Mouse (Mus musculus) forebrain, postnatal 0 days (tissue): ENCODE measurements around the gene Gm15319. TPM values are rescaled to one million over a fixed set of nuclear protein-coding genes. Genes with fewer than 3 reads are reported as not detected.
"Not testable (repeated sequence)": the region's sequence is repeated elsewhere in the genome, so short reads cannot be mapped to it uniquely, and the experiment has no call there.

ENCODE experiments used
- ATAC-seq: fragments of 200-750 bp; cut with Nextera tagmentation; 2 replicates; pipeline ENCODE4 v1.8.0; 2017; ENCODE audit warnings: mild to moderate bottlenecking, moderate library complexity
- DNase-seq: peaks from one replicate; pipeline ENCODE4 v3.0.0-alpha.2; 2015
- H3K27ac ChIP-seq: fragments of 300-500 bp; sonication (generic); 2 replicates; pipeline ENCODE4 v1.5.1; 2014; ENCODE audit warnings: low read depth, mild to moderate bottlenecking, antibody characterized with exemption, low read length, moderate library complexity, mixed read lengths
- H3K27me3 ChIP-seq: fragments of 300-500 bp; sonication (generic); 2 replicates; pipeline ENCODE4 v1.6.1; 2014; ENCODE audit warnings: mild to moderate bottlenecking, low read length, mixed read lengths; ENCODE audit not compliant: insufficient read depth
- H3K36me3 ChIP-seq: fragments of 300-500 bp; sonication (generic); 2 replicates; pipeline ENCODE4 v1.6.1; 2014; ENCODE audit warnings: mild to moderate bottlenecking, moderate library complexity; ENCODE audit not compliant: insufficient read depth
- H3K4me1 ChIP-seq: fragments of 300-500 bp; sonication (generic); 2 replicates; pipeline ENCODE4 v1.6.1; 2014; ENCODE audit warnings: antibody characterized with exemption; ENCODE audit not compliant: insufficient read depth
- H3K4me2 ChIP-seq: fragments of 300-500 bp; sonication (generic); 2 replicates; pipeline ENCODE4 v1.6.1; 2014; ENCODE audit warnings: low read depth, mild to moderate bottlenecking, moderate library complexity
- H3K4me3 ChIP-seq: fragments of 300-500 bp; sonication (generic); 2 replicates; pipeline ENCODE4 v1.5.1; 2014; ENCODE audit warnings: low read depth, low read length, mixed read lengths
- H3K9ac ChIP-seq: fragments of 300-500 bp; sonication (generic); 2 replicates; pipeline ENCODE4 v1.6.1; 2014; ENCODE audit warnings: mild to moderate bottlenecking
- H3K9me3 ChIP-seq: fragments of 300-500 bp; sonication (generic); 2 replicates; pipeline ENCODE4 v1.6.1; 2016; ENCODE audit warnings: low read length
- CTCF ChIP-seq: sonication (generic); IDR thresholded peaks from 2 replicates; pipeline ENCODE4 v1.5.1; 2016; ENCODE audit warnings: antibody characterized with exemption, control low read depth, low read depth
- WGBS: fragments of 180-500 bp; shearing (Covaris S2); extraction: QIAGEN DNeasy Blood & Tissue Kit; methylation state at CpG from one replicate; pipeline ENCODE4 v1.1.7; 2014; 5-methylcytosine and 5-hydroxymethylcytosine counted together
- polyA plus RNA-seq: library from polyadenylated mRNA; unstranded; fragments of >200 nt; fragmentation: Nextera tagmentation; extraction: Ambion mirVana; gene quantifications from 2 replicates; pipeline ENCODE4 v1.2.1, GENCODE M21; 2015
- total RNA-seq: library from RNA; depleted of rRNA; stranded (reverse); fragments of >200 nt; gene quantifications from 2 replicates; pipeline ENCODE4 v1.2.3, GENCODE M21; 2014

Gene Gm15319
- total and polyA plus RNA-seq, 2 experiments from 2014 or later, result 1.7 TPM; not detected in 1

DNA sequence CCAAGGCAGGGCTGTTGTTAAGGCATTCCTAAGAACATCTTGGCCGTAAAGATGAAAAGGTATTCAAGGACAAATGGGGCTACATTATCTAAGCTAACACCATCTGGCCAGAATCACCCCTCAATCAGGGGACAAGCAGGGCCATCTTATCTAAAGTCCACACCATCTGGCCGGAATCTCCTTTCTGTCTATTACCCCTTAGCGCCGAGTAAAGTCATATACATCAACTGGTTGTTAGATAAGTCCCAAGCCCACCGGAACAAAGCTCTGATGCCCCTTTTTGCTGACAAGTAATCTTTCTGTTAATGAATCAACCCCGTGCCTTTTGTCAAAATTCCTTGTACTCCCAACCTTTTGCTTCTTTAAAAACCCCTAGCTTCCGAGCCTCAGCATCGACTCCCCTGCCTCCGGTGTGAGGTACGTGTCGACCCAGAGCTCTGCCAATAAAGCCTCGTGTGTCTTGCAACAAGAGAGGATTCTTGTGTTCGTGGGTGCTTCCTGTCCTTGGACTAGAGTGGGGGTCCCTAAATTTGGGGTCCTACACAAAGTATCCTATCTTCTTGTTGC lies 65.0 kb downstream of the Gm15319 start:
- not testable (repeated sequence) for H3K27ac ChIP-seq, H3K9ac ChIP-seq, H3K27me3 ChIP-seq, H3K9me3 ChIP-seq, H3K36me3 ChIP-seq, H3K4me3 ChIP-seq, DNase-seq, H3K4me1 ChIP-seq, H3K4me2 ChIP-seq, ATAC-seq
- 80% methylated on average over 11 of the region's 13 CpGs for WGBS

DNA sequence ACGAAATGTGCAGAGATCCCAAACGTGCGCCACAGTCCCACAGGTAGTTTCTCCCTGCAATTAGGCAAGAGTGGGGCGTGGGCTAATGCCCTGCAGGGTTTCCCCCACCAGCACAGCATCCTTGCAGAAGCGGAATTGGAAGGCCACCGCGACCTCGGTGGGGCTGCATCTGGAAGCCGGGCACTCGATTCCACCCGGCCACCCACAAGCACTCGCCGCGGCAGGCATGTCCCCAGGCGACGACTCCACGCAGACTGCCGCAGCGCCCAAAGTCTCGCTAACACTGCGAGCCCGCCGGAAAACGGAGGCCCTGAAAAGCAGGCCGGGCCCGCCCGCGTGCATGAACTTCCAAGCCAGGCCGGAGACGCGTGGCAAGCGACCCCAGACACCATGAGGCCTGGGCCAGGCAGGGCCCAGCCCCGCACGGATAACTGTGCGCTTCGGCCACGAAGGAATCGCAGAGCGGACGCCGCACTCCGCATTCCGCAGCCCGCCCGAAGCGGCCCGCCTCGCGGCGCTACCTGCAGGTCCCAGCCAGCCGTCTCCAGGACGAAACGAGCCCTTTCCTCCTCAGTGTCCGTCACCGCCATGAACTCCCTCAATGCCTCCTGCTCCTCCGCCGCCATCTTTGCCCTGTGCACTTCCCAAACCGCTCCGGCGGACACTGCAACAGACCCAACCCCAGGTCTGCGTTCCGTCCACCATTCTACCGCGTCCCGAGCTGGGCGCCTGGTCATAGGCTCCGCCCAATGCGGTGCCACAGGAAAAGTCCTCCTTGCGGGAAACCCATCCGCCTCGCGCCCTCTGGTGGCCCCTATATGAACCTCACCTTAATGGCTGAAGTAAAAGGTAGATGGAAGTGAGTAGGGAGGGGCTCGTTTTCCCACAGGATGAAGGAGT lies 66.0 kb downstream of the Gm15319 start:
- Histone ChIP-seq H3K27ac (peak overlapping the region; percentile 66; the same call in 1 of the 2 replicates), H3K4me3 (peak overlapping the region; percentile 50), H3K4me2 (peak overlapping the region; percentile 54), H3K9ac (peak overlapping the region; percentile 63)
- peak; percentile 100 for ATAC-seq
- H3K4me1 ChIP-seq, H3K9me3 ChIP-seq, H3K36me3 ChIP-seq, H3K27me3 ChIP-seq: not testable (repeated sequence)
- 24% methylated on average over 57 of the region's 73 CpGs for WGBS
- TF ChIP-seq CTCF, result peak; percentile 73
- DNase-seq, result peak; percentile 89

DNA sequence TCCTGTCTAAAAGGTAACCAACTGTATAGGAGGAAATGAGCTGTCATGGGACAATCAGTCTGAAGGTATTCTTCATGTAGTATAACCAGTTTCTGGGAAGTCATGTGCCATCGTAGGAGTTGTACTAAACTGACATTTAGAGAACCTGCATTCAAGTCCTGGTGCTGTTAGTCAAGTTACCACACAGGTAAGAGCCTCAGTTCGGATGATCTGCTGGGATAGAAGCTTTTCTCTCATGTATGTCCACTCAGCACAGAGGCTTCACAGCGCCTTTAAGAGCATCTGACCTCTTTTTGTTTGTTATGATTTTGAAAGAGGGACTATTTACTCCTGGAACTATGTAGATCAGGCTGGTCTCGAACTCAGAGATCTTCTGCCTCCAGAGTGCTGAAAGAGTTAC lies 67.1 kb downstream of the Gm15319 start:
- DNase-seq, H3K4me1 ChIP-seq, H3K4me3 ChIP-seq, H3K9ac ChIP-seq, H3K36me3 ChIP-seq, ATAC-seq, H3K9me3 ChIP-seq, H3K27me3 ChIP-seq, H3K4me2 ChIP-seq, H3K27ac ChIP-seq: not testable (repeated sequence)
- 79% methylated on average over 2 of the region's 4 CpGs for WGBS

DNA sequence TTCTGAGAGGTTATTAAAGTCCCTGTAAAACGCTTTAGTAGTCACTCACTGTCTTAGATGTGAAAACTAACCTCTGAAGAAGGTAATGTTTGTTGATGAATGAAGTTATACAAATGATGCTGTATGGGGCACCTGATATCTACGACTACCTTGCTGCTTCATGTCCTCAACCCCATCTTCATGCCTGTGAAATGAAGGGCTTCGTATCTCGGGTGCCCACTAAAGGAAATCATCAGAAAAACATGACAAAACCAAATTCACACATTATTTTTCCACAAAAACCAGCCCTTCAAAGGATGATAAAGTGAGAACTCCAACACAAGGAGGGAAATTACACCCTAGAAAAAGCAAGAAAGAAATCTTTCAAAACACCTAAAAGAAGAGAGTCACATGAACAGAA lies 68.2 kb downstream of the Gm15319 start:
- H3K36me3 ChIP-seq, result not testable (repeated sequence)

DNA sequence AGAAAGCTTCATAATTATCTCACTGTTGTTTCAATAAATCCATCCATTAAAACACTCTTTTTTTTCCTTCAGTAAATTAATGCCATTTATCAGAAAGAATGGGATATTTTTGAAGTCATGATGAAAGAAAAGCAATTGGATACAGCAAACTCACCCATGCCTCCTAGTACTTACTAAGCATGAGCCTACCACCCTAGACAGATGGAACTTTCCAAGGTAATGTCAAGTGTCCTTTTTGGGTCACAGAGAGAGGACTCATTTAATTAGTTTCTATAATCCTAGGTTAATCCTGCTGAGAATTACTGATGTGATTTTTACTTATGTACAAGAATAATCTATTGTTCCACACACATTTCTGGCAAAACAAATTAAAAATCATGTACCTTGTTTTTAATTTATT lies 69.0 kb downstream of the Gm15319 start:
- not testable (repeated sequence) for H3K4me3 ChIP-seq, H3K36me3 ChIP-seq, ATAC-seq, H3K4me2 ChIP-seq, H3K4me1 ChIP-seq, H3K27ac ChIP-seq, H3K9me3 ChIP-seq, DNase-seq, H3K27me3 ChIP-seq, H3K9ac ChIP-seq

More for the DNA sequence above, 68.2 kb downstream of the Gm15319 start:
- H3K27me3 ChIP-seq, H3K27ac ChIP-seq, DNase-seq, H3K4me2 ChIP-seq, H3K9ac ChIP-seq, H3K9me3 ChIP-seq, H3K4me3 ChIP-seq, H3K4me1 ChIP-seq, ATAC-seq: not testable (repeated sequence)
- 91% methylated on average over 3 of the region's 4 CpGs for WGBS

DNA sequence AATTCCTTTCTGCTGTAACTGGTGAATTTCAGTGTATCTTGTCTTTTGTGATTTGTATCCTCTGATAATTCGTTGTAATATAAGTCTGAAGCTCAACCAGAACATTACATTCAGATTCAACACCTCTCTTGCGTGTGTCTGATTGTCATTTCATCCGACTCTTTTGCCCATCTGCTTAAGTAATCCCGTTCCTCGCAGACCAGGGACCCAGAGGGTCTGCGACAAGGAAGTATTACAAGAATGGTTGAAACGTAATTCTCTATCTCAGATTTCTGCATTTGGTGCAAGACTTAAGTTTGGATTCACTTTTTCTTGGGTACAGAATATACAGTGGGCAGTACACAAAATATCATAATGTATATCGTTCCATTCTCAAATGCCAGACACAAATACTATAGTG lies 73.0 kb downstream of the Gm15319 start:
- not testable (repeated sequence) for H3K36me3 ChIP-seq, ATAC-seq, H3K4me3 ChIP-seq, H3K27ac ChIP-seq, H3K9ac ChIP-seq, DNase-seq, H3K9me3 ChIP-seq, H3K27me3 ChIP-seq, H3K4me2 ChIP-seq, H3K4me1 ChIP-seq
- WGBS, result 85% methylated on average over 4 of the region's 8 CpGs

DNA sequence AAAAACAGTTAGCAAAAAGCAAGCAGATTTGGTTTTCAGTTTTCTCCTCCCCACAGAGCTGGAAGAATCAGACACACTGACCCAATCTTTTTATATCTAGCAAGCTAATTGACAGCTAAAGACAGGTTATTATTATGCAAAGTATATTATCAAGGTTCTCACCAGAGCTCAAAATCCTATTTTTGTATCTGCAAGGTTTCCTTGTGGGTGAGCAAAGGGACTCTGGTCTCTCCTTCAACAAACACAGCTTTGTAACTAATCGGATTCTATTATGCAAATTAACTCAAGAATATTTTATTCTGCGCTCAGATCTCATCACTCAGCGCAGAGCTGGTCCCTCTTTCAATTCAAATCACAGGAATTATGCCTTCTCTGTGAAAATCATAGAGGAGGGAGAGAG lies 74.1 kb downstream of the Gm15319 start:
- not testable (repeated sequence) for H3K4me2 ChIP-seq, H3K27me3 ChIP-seq, H3K36me3 ChIP-seq, H3K27ac ChIP-seq, ATAC-seq, H3K9ac ChIP-seq, DNase-seq, H3K4me1 ChIP-seq, H3K9me3 ChIP-seq, H3K4me3 ChIP-seq
- 55% methylated on average over 1 of the region's 3 CpGs for WGBS

DNA sequence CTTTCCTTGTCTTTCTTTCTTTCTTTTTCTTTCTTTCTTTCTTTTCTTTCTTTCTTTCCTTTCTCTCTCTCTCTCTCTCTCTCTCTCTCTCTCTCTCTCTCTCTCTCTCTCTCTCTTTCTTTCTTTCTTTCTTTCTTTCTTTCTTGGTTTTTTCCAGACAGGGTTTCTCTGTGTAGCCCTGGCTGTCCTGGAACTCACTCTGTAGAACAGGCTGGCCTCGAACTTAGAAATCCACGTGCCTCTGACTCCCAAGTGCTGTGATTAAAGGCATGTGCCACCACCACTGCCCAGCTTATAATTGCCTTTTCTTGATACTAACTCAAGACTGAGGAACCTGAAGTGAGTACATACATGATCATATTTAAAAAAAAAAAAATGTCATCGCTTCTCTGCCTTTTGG lies 75.3 kb downstream of the Gm15319 start:
- H3K4me3 ChIP-seq, ATAC-seq, H3K36me3 ChIP-seq, H3K27ac ChIP-seq, H3K27me3 ChIP-seq, DNase-seq, H3K9ac ChIP-seq, H3K9me3 ChIP-seq, H3K4me2 ChIP-seq, H3K4me1 ChIP-seq: not testable (repeated sequence)
- WGBS, result 92% methylated on average over 3 of the region's 3 CpGs
